Mouse (Mus musculus): Measurements from ENCODE around the gene Zfyve27. TPM values are rescaled to one million over a fixed set of nuclear protein-coding genes. Genes with fewer than 3 reads are reported as not detected.

Gene Zfyve27
- polyA plus RNA-seq, 1 experiment from 2014 or later, result 11.6 TPM

DNA sequence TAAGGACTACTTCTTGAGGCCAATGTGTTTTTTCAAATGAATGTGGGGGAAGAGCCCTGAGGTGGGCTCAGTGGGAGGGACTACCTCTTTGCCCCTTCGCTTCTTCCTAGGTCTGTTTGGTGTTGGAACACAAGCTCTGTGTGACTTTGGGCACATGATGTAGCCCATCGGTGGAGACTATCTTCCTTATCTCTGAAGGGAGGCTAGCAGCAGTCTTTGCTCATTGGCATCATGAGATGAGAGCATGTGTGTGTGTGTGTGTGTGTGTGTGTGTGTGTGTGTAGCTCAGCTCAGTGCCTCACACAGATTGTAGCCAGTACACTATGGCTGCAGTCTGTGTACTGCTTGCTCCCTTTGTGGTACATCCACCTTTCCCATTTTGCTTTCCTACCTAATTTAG, 13.7 kb downstream of the Zfyve27 start:
- ATAC-seq (replicated peaks; ENCODE audit: insufficient number of reproducible peaks, low FRiP score, low TSS enrichment), result no peak
- 73% methylated on average over 2 of the region's 2 CpGs for WGBS (ENCODE audit: insufficient replicate concordance)
- H3K4me2 ChIP-seq, result no peak overlapping the region

DNA sequence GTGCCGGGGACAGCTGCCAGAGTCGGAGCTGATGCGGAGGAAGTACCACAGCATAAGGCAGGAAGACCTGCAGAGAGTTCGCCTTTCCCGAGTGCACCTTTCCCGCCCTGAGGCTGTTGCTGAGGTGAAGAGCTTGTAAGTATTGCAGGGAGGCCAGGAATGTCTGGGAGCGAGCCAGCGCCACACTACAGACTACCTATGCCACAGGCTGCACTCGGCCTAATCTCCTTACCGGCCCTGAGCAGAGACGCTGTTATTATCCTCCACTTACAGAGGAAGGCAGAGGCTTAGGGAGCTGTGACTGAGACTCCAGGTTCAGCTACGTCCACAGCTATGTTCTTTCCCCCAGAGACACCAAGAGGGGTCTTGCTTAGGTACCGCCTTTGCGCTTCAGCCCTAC, 15.6 kb downstream of the Zfyve27 start:
- Histone ChIP-seq H3K27me3 (ENCODE audit: control insufficient read depth, insufficient read depth, low read length) (no peaks in the 10 kb centered on the region), H3K27ac (ENCODE audit: low read depth, low read length) (no peak overlapping the region), H3K4me1 (ENCODE audit: control insufficient read depth, insufficient read depth, low read length) (no peaks in the 10 kb centered on the region), H3K4me3 (ENCODE audit: low read depth, low read length) (no peak overlapping the region), H3K9ac (ENCODE audit: low read depth, low read length) (0 out of 2 replicates have a peak overlapping the region, but pooled peaks have one; percentile 16), H3K36me3 (ENCODE audit: control insufficient read depth, insufficient read depth, low read length) (peaks cover 14% of the 10 kb centered on the region), H3K9me3 (replicated peaks; ENCODE audit: control insufficient read depth, low read length) (no peaks in the 10 kb centered on the region), H3K4me2 (no peak overlapping the region)
- WGBS (ENCODE audit: insufficient replicate concordance), result 85% methylated on average over 14 of the region's 14 CpGs
- ATAC-seq (replicated peaks; ENCODE audit: insufficient number of reproducible peaks, low FRiP score, low TSS enrichment), result no peak

More for the DNA sequence above, 13.7 kb downstream of the Zfyve27 start:
- Histone ChIP-seq H3K9me3 (replicated peaks; ENCODE audit: control insufficient read depth, low read length) (no peaks in the 10 kb centered on the region), H3K36me3 (ENCODE audit: control insufficient read depth, insufficient read depth, low read length) (peaks cover 10% of the 10 kb centered on the region), H3K27me3 (ENCODE audit: control insufficient read depth, insufficient read depth, low read length) (no peaks in the 10 kb centered on the region), H3K9ac (ENCODE audit: low read depth, low read length) (no peak overlapping the region), H3K27ac (ENCODE audit: low read depth, low read length) (no peak overlapping the region), H3K4me1 (ENCODE audit: control insufficient read depth, insufficient read depth, low read length) (no peaks in the 10 kb centered on the region), H3K4me3 (ENCODE audit: low read depth, low read length) (no peak overlapping the region)

DNA sequence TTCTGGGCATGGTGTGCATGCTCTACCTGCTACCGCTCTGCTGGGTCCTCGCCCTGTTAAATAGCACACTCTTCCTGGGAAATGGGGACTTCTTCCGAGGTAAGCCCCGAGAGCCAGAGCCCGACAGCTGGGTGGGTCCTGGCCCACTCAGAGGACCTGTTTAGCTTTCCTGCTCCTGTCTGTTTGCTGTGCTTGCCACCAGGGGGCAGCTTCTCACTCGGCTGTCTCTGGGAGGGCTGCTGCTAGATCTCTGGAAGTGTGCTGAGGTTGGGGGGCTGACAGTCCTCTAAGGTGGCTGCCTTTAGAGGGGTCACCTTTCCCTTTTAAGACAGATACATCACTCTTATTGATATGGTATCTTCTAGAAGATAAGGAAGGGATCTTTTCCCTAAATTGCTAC, 18.9 kb downstream of the Zfyve27 start:
- Histone ChIP-seq H3K4me1 (ENCODE audit: control insufficient read depth, insufficient read depth, low read length) (no peaks in the 10 kb centered on the region), H3K4me2 (no peak overlapping the region), H3K36me3 (ENCODE audit: control insufficient read depth, insufficient read depth, low read length) (peaks cover 17% of the 10 kb centered on the region), H3K27ac (ENCODE audit: low read depth, low read length) (no peak overlapping the region), H3K9me3 (replicated peaks; ENCODE audit: control insufficient read depth, low read length) (no peaks in the 10 kb centered on the region), H3K27me3 (ENCODE audit: control insufficient read depth, insufficient read depth, low read length) (no peaks in the 10 kb centered on the region), H3K4me3 (ENCODE audit: low read depth, low read length) (no peak overlapping the region), H3K9ac (ENCODE audit: low read depth, low read length) (no peak overlapping the region)
- 58% methylated on average over 6 of the region's 6 CpGs for WGBS (ENCODE audit: insufficient replicate concordance)
- ATAC-seq (replicated peaks; ENCODE audit: insufficient number of reproducible peaks, low FRiP score, low TSS enrichment), result no peak

DNA sequence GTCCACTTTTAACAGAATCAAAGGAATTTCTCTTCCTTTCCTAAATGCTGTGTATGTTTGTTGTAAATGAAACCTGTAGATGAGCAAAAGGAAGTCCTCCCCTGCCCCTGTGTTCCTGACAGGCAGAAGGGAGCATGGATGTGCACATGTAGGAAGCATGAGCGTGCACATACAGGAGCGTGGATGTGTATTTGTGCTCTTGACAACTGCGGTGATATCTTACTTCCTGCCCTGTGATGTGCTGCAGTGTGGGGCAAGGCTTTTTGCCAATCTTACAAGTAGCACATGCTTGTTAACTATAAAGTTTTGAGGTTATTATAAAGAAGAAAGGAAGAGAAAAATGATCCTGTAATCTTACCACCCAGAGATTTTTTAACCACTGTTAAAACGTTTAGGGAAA, 26.0 kb downstream of the Zfyve27 start:
- 0 out of 2 replicates have a peak, but pooled peaks cover 2% of the 10 kb centered on the region for H3K4me1 ChIP-seq (ENCODE audit: control insufficient read depth, insufficient read depth, low read length)
- H3K4me3 ChIP-seq (ENCODE audit: low read depth, low read length), result no peak overlapping the region
- 70% methylated on average over 4 of the region's 4 CpGs for WGBS (ENCODE audit: insufficient replicate concordance)
- no peak overlapping the region for H3K9ac ChIP-seq (ENCODE audit: low read depth, low read length)
- peaks cover 8% of the 10 kb centered on the region; the same call in 1 of the 2 replicates for H3K36me3 ChIP-seq (ENCODE audit: control insufficient read depth, insufficient read depth, low read length)
- ATAC-seq (replicated peaks; ENCODE audit: insufficient number of reproducible peaks, low FRiP score, low TSS enrichment), result no peak
- H3K27me3 ChIP-seq (ENCODE audit: control insufficient read depth, insufficient read depth, low read length), result no peaks in the 10 kb centered on the region
- no peak overlapping the region for H3K4me2 ChIP-seq
- H3K27ac ChIP-seq (ENCODE audit: low read depth, low read length), result no peak overlapping the region
- no peaks in the 10 kb centered on the region for H3K9me3 ChIP-seq (replicated peaks; ENCODE audit: control insufficient read depth, low read length)

DNA sequence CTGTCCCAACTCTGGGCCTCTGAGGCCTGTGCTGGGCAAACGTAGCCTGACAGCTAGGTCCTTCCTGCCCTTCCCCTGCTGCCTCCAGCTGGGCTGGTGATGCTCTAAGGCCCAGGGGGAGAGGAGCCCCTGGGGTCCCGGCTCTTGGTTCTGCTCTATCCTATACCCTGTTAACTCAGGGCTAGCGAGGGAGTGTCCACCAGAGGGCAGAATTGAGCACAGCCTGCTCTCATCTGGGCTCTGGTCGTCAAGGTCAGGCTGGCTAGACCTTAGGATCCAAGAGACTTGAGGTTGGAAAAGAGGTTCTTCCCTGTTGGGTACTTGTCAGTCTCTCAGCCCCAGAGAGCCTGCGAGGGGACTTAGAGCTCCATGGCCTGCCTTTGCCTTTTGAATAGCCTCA, 26.7 kb downstream of the Zfyve27 start:
- WGBS (ENCODE audit: insufficient replicate concordance), result 15% methylated on average over 5 of the region's 5 CpGs
- no peak overlapping the region for H3K9ac ChIP-seq (ENCODE audit: low read depth, low read length)
- H3K4me1 ChIP-seq (ENCODE audit: control insufficient read depth, insufficient read depth, low read length), result 0 out of 2 replicates have a peak, but pooled peaks cover 2% of the 10 kb centered on the region
- no peak overlapping the region for H3K4me2 ChIP-seq
- no peaks in the 10 kb centered on the region for H3K9me3 ChIP-seq (replicated peaks; ENCODE audit: control insufficient read depth, low read length)
- no peak overlapping the region for H3K27ac ChIP-seq (ENCODE audit: low read depth, low read length)
- ATAC-seq (replicated peaks; ENCODE audit: insufficient number of reproducible peaks, low FRiP score, low TSS enrichment), result 0 out of 2 replicates have a peak, but pooled peaks have one; percentile 25
- no peaks in the 10 kb centered on the region for H3K27me3 ChIP-seq (ENCODE audit: control insufficient read depth, insufficient read depth, low read length)
- no peak overlapping the region for H3K4me3 ChIP-seq (ENCODE audit: low read depth, low read length)
- H3K36me3 ChIP-seq (ENCODE audit: control insufficient read depth, insufficient read depth, low read length), result peaks cover 7% of the 10 kb centered on the region; the same call in 1 of the 2 replicates

DNA sequence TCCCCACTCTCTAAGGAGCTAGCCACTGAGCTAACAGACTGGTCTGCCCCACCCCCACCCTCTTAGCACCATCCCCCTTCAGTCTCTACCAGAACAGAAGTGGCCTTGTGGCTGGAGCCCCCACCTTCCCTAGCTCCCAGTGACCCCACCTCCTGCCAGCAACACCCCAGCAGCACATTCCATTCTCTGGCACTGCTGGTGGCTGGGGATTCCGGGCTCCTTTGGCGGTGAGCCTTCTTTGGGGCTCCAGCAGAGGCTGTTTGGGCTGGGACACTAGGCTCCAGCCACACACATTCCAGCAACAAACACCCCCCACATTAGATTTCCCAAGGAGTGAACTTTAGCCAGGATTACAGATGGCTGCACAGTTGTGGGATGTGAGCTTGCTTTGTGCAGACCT, 29.6 kb downstream of the Zfyve27 start:
- peaks cover 4% of the 10 kb centered on the region; the same call in 1 of the 2 replicates for H3K36me3 ChIP-seq (ENCODE audit: control insufficient read depth, insufficient read depth, low read length)
- WGBS (ENCODE audit: insufficient replicate concordance), result 60% methylated on average over 2 of the region's 2 CpGs
- no peaks in the 10 kb centered on the region for H3K9me3 ChIP-seq (replicated peaks; ENCODE audit: control insufficient read depth, low read length)
- H3K4me1 ChIP-seq (ENCODE audit: control insufficient read depth, insufficient read depth, low read length), result 0 out of 2 replicates have a peak, but pooled peaks cover 2% of the 10 kb centered on the region
- no peak for ATAC-seq (replicated peaks; ENCODE audit: insufficient number of reproducible peaks, low FRiP score, low TSS enrichment)
- H3K27me3 ChIP-seq (ENCODE audit: control insufficient read depth, insufficient read depth, low read length), result peaks cover 1% of the 10 kb centered on the region
- H3K4me2 ChIP-seq, result no peak overlapping the region
- no peak overlapping the region for H3K4me3 ChIP-seq (ENCODE audit: low read depth, low read length)
- H3K27ac ChIP-seq (ENCODE audit: low read depth, low read length), result no peak overlapping the region
- no peak overlapping the region for H3K9ac ChIP-seq (ENCODE audit: low read depth, low read length)

DNA sequence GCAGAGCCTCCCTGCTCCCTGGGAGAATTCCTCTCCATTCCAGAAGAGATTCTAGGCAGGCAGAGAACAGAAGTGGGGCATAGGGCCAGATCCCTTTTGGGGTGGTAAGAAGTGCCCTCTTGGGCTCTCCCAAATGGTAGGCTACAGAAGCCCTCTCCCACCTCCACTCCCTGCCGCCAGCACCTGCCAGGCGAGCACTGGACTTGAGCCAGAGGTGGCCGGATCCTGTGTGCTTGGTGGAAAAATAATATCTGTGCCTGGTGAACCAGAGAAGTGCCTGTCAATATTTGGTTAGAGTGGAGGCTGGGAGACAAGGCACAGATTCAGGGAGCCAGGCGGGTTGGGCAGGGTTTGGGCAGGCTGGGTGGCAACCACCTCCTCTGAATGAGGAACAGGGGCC, 32.6 kb downstream of the Zfyve27 start:
- H3K4me3 ChIP-seq (ENCODE audit: low read depth, low read length), result no peak overlapping the region
- no peak overlapping the region for H3K27ac ChIP-seq (ENCODE audit: low read depth, low read length)
- WGBS (ENCODE audit: insufficient replicate concordance), result 86% methylated on average over 4 of the region's 4 CpGs
- peaks cover 2% of the 10 kb centered on the region; the same call in 1 of the 2 replicates for H3K4me1 ChIP-seq (ENCODE audit: control insufficient read depth, insufficient read depth, low read length)
- no peak for ATAC-seq (replicated peaks; ENCODE audit: insufficient number of reproducible peaks, low FRiP score, low TSS enrichment)
- H3K36me3 ChIP-seq (ENCODE audit: control insufficient read depth, insufficient read depth, low read length), result peaks cover 4% of the 10 kb centered on the region; the same call in 1 of the 2 replicates
- peaks cover 31% of the 10 kb centered on the region for H3K27me3 ChIP-seq (ENCODE audit: control insufficient read depth, insufficient read depth, low read length)
- no peak overlapping the region for H3K4me2 ChIP-seq
- no peak overlapping the region for H3K9ac ChIP-seq (ENCODE audit: low read depth, low read length)
- no peaks in the 10 kb centered on the region for H3K9me3 ChIP-seq (replicated peaks; ENCODE audit: control insufficient read depth, low read length)

DNA sequence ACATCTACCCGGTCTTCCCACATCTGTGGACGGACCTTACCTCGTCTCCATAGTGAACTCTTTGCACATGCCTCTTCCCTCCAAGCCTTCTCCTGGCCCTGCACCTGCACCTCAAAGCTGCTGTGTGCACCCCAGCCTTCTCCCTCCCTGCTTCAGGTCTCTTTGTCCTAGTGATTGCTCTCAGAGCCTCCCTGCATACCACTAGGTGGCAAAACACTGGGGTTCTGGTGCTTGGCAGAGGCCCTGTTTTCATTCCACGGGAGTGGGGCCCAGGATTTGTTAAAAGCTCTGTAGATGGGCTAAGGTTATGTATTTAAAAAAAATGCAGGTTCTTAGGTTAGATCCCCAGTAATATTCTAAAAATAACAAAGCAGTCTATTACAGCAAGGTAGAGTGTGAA, 33.3 kb downstream of the Zfyve27 start:
- ATAC-seq (replicated peaks; ENCODE audit: insufficient number of reproducible peaks, low FRiP score, low TSS enrichment), result no peak
- H3K36me3 ChIP-seq (ENCODE audit: control insufficient read depth, insufficient read depth, low read length), result no peaks in the 10 kb centered on the region; the same call in 1 of the 2 replicates
- no peak overlapping the region for H3K9ac ChIP-seq (ENCODE audit: low read depth, low read length)
- WGBS (ENCODE audit: insufficient replicate concordance), result 70% methylated on average over 4 of the region's 4 CpGs
- no peaks in the 10 kb centered on the region for H3K9me3 ChIP-seq (replicated peaks; ENCODE audit: control insufficient read depth, low read length)
- H3K27ac ChIP-seq (ENCODE audit: low read depth, low read length), result no peak overlapping the region
- H3K4me3 ChIP-seq (ENCODE audit: low read depth, low read length), result no peak overlapping the region
- peaks cover 38% of the 10 kb centered on the region for H3K27me3 ChIP-seq (ENCODE audit: control insufficient read depth, insufficient read depth, low read length)
- H3K4me2 ChIP-seq, result no peak overlapping the region
- peaks cover 7% of the 10 kb centered on the region for H3K4me1 ChIP-seq (ENCODE audit: control insufficient read depth, insufficient read depth, low read length)

DNA sequence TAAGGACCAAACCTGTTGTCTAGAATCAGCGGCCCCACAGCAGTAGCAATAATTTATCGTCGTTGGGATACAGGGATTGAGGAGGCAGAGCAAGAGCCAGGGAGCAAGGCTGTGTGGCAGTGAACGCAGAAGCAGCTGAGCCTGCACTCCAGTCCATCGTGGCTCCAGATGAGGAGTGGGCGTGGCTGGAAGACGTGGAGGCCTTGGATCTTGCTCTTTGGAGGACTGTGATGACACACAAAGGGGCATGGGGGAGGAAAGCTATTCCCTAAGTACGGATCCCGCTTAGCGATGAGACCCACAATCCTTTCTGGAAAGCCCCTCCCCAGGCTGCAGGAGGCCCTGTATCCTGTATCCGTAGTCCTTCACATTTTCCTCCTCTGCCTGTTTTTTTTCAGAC, 34.3 kb downstream of the Zfyve27 start:
- Histone ChIP-seq H3K9ac (ENCODE audit: low read depth, low read length) (no peak overlapping the region), H3K9me3 (replicated peaks; ENCODE audit: control insufficient read depth, low read length) (no peaks in the 10 kb centered on the region), H3K27ac (ENCODE audit: low read depth, low read length) (no peak overlapping the region), H3K4me2 (no peak overlapping the region), H3K4me3 (ENCODE audit: low read depth, low read length) (no peak overlapping the region), H3K4me1 (ENCODE audit: control insufficient read depth, insufficient read depth, low read length) (peaks cover 11% of the 10 kb centered on the region), H3K27me3 (ENCODE audit: control insufficient read depth, insufficient read depth, low read length) (peaks cover 47% of the 10 kb centered on the region), H3K36me3 (ENCODE audit: control insufficient read depth, insufficient read depth, low read length) (no peaks in the 10 kb centered on the region)
- WGBS (ENCODE audit: insufficient replicate concordance), result 45% methylated on average over 11 of the region's 11 CpGs
- ATAC-seq (replicated peaks; ENCODE audit: insufficient number of reproducible peaks, low FRiP score, low TSS enrichment), result no peak

Data from heart, embryonic 11.5 days (tissue).